Mouse (Mus musculus): ENCODE measurements at regions not wholly inside any gene's neighbourhood (a gene's known extent, or its start where the extent isn't known, plus 50 kb on each side); places are given as distances from the start of the nearest gene placed in this dataset.

GRCm38 (mm10) chr3:156199749-156200467, 361.7 kb upstream of the Negr1 start:
- ATAC-seq (ENCODE audit: borderline replicate concordance, extremely low read depth, low FRiP score, low TSS enrichment), result no peak
- Histone ChIP-seq H3K4me1 (no peaks in the 10 kb centered on the region), H3K9me3 (no peaks in the 10 kb centered on the region), H3K4me2 (no peak overlapping the region), H3K4me3 (no peak overlapping the region), H3K27me3 (no peaks in the 10 kb centered on the region), H3K36me3 (no peaks in the 10 kb centered on the region), H3K27ac (no peak overlapping the region), H3K9ac (no peak overlapping the region)

DNA sequence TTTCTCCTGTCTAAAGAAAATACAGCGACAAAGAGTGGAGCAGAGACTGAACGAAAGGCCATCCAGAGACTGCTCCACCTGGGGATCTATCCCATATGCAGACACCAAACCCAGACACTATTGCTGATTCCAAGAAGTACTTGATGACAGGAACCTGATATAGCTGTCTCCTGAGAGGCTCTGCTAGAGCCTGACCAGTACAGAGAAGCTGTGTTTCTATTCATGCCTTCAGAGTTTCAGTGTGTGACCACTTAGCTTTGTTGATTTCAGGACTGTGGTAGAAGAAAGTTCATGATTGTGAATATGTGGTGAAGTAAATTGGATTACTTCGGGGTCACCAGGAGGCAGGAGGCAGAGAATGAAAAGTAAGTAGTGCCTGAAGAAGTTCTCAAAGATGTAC, 356.3 kb upstream of the Negr1 start:
- no peak overlapping the region for H3K4me2 ChIP-seq
- H3K27ac ChIP-seq, result no peak overlapping the region
- ATAC-seq (ENCODE audit: borderline replicate concordance, extremely low read depth, low FRiP score, low TSS enrichment), result no peak
- no peaks in the 10 kb centered on the region for H3K4me1 ChIP-seq
- no peak overlapping the region for H3K9ac ChIP-seq
- H3K27me3 ChIP-seq, result no peaks in the 10 kb centered on the region
- no peaks in the 10 kb centered on the region for H3K36me3 ChIP-seq
- no peaks in the 10 kb centered on the region for H3K9me3 ChIP-seq
- no peak overlapping the region for H3K4me3 ChIP-seq
- WGBS, result 78% methylated on average over 3 of the region's 3 CpGs

DNA sequence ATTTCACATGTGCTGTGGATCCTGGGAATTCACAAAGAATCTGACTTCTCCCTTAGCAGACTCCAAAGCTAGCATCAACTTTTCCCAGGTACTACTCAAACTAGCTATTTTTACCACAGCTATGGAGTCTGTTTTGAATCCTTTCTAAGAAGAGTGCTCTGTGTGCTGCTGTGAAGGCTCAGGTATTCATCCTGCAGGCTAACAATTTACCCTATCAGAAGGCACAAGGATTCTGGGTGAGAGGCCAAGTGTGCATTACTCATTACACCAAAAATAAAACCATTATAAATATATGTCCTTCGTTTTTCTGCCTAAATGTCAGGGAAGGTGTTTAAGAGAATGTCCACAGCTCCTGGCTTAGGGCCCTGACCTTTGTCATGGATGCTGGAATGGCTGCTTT, 353.2 kb upstream of the Negr1 start:
- Histone ChIP-seq H3K4me1 (no peaks in the 10 kb centered on the region), H3K27ac (no peak overlapping the region), H3K9me3 (no peaks in the 10 kb centered on the region), H3K4me3 (no peak overlapping the region), H3K4me2 (no peak overlapping the region), H3K36me3 (no peaks in the 10 kb centered on the region), H3K9ac (no peak overlapping the region), H3K27me3 (no peaks in the 10 kb centered on the region)
- ATAC-seq (ENCODE audit: borderline replicate concordance, extremely low read depth, low FRiP score, low TSS enrichment), result no peak
- 16% methylated on average over 1 of the region's 1 CpGs for WGBS

- H3K27ac ChIP-seq, result no peak overlapping the region
- WGBS, result 81% methylated on average over 4 of the region's 4 CpGs
- H3K9ac ChIP-seq, result no peak overlapping the region
- no peak for ATAC-seq (ENCODE audit: borderline replicate concordance, extremely low read depth, low FRiP score, low TSS enrichment)
- H3K4me2 ChIP-seq, result no peak overlapping the region
- H3K36me3 ChIP-seq, result no peaks in the 10 kb centered on the region
- no peaks in the 10 kb centered on the region for H3K4me1 ChIP-seq
- no peaks in the 10 kb centered on the region for H3K9me3 ChIP-seq
- H3K27me3 ChIP-seq, result no peaks in the 10 kb centered on the region
- H3K4me3 ChIP-seq, result no peak overlapping the region
Observed at GRCm38 (mm10) chr3:156210827-156211226, 350.8 kb upstream of the Negr1 start.

DNA sequence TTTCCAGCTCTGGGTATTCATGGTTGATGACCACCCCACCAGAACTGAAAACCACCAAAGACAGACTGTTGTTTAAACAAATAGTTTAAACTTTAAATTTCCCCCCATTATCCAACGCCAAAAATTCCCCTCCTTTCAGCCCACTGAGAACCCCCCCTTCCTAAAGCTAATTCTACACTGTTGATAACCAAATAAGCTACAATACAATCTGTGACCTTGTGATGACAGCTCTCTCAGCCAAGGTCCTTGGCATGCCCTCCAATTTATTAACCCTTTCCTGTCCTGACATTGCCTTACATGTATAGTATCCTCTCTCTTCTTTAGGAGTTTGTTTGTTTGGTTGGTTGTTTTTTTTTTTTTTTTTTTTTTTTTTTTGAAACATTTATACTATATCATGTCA, 346.8 kb upstream of the Negr1 start:
- Histone ChIP-seq H3K27me3 (no peaks in the 10 kb centered on the region), H3K9ac (no peak overlapping the region), H3K36me3 (no peaks in the 10 kb centered on the region), H3K4me3 (no peak overlapping the region), H3K4me1 (no peaks in the 10 kb centered on the region), H3K4me2 (no peak overlapping the region), H3K9me3 (no peaks in the 10 kb centered on the region), H3K27ac (no peak overlapping the region)
- 11% methylated on average over 1 of the region's 1 CpGs for WGBS
- ATAC-seq (ENCODE audit: borderline replicate concordance, extremely low read depth, low FRiP score, low TSS enrichment), result no peak

DNA sequence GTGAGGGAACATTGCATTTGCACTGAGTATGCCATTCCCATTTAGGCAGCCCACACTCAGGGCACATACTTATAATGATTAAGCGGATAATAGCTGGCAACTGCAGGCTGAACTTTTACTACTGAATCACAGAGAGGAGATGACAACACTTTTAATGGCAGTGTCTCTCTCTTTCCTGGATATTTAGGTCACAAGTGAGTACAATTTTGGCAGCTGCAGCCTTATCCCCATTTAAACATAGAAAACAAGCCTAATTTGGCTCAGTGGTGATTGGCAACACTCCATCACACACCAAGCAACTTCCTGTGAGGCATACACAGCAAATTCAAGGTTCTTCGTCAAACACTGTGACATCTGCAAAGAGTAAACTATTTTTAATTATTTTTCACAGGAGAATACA, 329.5 kb upstream of the Negr1 start:
- H3K27me3 ChIP-seq, result no peaks in the 10 kb centered on the region
- 70% methylated on average over 2 of the region's 2 CpGs for whole genome bisulfite sequencing
- no peaks in the 10 kb centered on the region for H3K4me1 ChIP-seq
- no peak for ATAC-seq (ENCODE audit: borderline replicate concordance, extremely low read depth, low FRiP score, low TSS enrichment)
- no peak overlapping the region for H3K27ac ChIP-seq
- H3K4me3 ChIP-seq, result no peak overlapping the region
- H3K36me3 ChIP-seq, result no peaks in the 10 kb centered on the region
- no peaks in the 10 kb centered on the region for H3K9me3 ChIP-seq
- no peak overlapping the region for H3K4me2 ChIP-seq
- H3K9ac ChIP-seq, result no peak overlapping the region

- Histone ChIP-seq H3K9me3 (no peaks in the 10 kb centered on the region), H3K4me1 (no peaks in the 10 kb centered on the region), H3K4me2 (no peak overlapping the region), H3K27ac (no peak overlapping the region), H3K27me3 (no peaks in the 10 kb centered on the region), H3K4me3 (no peak overlapping the region), H3K9ac (no peak overlapping the region), H3K36me3 (no peaks in the 10 kb centered on the region)
- 80% methylated on average over 4 of the region's 4 CpGs for WGBS
- ATAC-seq (ENCODE audit: borderline replicate concordance, extremely low read depth, low FRiP score, low TSS enrichment), result no peak
Observed at GRCm38 (mm10) chr3:156235955-156236354, 325.6 kb upstream of the Negr1 start.

DNA sequence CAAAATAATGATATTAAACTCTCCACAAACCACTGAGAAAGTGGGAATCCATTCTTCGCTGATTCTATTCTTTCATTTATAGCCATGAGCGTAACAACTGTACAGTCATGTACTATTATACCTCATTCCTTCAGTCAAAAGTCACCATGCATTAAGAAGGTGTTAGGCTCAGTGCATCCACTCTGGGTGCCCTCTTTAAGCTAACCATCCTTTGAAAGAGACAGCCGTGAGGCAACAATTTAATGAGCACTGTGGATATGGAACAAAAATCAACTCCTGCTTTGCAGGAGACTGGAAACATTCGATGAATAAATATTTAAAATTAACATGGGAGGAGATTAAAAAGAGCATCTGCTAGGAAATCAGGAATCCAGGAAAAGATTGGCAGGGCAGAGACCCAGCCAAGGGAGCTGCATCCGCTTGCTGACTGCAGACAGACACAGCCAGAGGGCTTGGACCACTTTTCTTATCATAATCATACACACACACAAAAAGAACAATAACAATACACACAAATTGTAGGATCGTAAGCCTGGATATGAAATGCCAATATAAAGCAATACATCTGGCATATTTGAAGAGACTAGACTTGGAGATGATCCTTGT, 309.2 kb upstream of the Negr1 start:
- no peak for ATAC-seq (ENCODE audit: borderline replicate concordance, extremely low read depth, low FRiP score, low TSS enrichment)
- H3K27me3 ChIP-seq, result no peaks in the 10 kb centered on the region
- no peaks in the 10 kb centered on the region for H3K4me1 ChIP-seq
- no peak overlapping the region for H3K27ac ChIP-seq
- 76% methylated on average over 6 of the region's 6 CpGs for WGBS
- H3K36me3 ChIP-seq, result no peaks in the 10 kb centered on the region
- no peak overlapping the region for H3K4me3 ChIP-seq
- no peak overlapping the region for H3K4me2 ChIP-seq
- no peak overlapping the region for H3K9ac ChIP-seq
- no peaks in the 10 kb centered on the region for H3K9me3 ChIP-seq

DNA sequence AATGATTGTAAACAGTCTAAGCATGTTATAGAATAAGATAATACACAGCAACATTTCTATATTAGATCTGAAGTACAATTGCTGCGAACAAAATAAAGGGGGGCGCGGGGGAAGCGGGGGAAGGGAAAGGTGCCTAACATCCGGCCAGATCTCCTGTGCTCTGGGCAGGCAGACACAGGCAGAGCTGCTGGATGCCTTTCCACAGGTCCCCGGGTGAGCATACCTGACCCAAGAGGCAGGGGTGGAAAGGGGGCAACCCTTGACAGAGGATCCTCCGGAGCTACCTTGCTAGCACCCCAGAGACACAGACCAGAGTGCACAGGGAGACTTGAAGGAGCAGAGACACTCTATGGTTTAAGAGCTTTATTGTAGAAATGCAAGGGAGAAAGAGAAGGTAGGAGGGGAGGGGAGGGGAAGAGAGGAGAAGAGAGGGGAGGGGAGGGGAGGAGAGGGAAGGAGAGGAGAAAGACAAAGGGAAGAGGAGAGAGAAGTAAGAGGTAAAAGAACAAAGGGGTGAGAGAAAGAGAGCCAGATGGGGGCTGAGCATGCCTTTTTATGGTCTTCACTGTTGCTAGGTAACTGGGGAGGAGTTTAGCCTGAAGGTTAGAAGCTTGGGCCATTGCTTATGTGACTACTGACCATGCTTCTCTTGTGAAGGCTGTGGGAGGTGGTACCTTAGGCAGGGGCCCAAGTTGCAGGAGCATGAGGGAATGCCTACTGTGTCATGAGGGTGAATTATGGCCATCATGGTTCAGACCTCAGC, 308.2 kb upstream of the Negr1 start:
- ATAC-seq (ENCODE audit: borderline replicate concordance, extremely low read depth, low FRiP score, low TSS enrichment), result no peak
- 65% methylated on average over 7 of the region's 7 CpGs for WGBS
- no peaks in the 10 kb centered on the region for H3K9me3 ChIP-seq
- H3K4me2 ChIP-seq, result no peak overlapping the region
- no peak overlapping the region for H3K27ac ChIP-seq
- H3K36me3 ChIP-seq, result no peaks in the 10 kb centered on the region
- H3K27me3 ChIP-seq, result no peaks in the 10 kb centered on the region
- no peaks in the 10 kb centered on the region for H3K4me1 ChIP-seq
- H3K4me3 ChIP-seq, result no peak overlapping the region
- no peak overlapping the region for H3K9ac ChIP-seq

DNA sequence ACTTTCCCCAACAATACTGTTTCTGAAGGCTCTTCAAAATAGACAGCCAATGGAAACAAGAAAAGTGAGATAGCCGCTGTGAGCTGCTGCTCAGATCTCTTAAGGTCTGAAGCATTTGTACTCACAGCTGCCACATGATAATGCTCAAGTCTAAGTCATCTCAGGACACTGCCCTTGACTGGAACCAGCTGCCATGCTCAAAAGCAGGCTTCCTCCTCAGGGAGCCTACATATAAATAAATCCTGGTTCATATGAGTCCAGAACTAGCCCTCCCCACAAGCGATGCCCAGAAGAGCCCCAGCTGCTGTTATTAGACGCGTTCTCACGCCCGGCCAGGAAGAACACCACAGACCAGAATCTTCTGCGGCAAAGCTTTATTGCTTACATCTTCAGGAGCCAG, 304.9 kb upstream of the Negr1 start:
- no peak overlapping the region for H3K4me2 ChIP-seq
- no peaks in the 10 kb centered on the region for H3K4me1 ChIP-seq
- H3K27ac ChIP-seq, result no peak overlapping the region; the same call in 1 of the 2 replicates
- WGBS, result 57% methylated on average over 7 of the region's 7 CpGs
- H3K9ac ChIP-seq, result no peak overlapping the region
- H3K4me3 ChIP-seq, result no peak overlapping the region
- H3K9me3 ChIP-seq, result no peaks in the 10 kb centered on the region
- ATAC-seq (ENCODE audit: borderline replicate concordance, extremely low read depth, low FRiP score, low TSS enrichment), result peak; percentile 96
- no peaks in the 10 kb centered on the region for H3K36me3 ChIP-seq
- no peaks in the 10 kb centered on the region for H3K27me3 ChIP-seq

DNA sequence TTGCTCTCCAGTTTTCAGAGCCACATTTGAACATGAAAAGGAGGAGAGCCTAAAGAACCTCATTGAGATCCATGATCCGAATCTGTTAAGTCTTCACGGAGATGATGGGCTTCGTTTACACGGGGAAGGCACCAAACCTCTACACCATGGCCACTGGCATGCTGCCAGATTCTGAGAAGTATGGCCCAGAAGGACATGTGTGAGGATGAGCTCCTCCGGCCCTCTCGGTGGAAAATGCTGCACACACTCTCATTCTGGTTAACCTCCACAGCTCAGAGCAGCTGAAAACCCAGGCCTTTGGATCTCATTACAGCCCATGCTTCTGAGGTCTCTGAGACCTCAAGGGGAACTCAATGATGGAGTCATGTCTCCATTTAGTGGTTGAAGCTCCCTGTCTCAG, 296.9 kb upstream of the Negr1 start:
- Histone ChIP-seq H3K27me3 (no peaks in the 10 kb centered on the region), H3K4me3 (no peak overlapping the region), H3K9ac (no peak overlapping the region), H3K27ac (no peak overlapping the region), H3K9me3 (no peaks in the 10 kb centered on the region), H3K36me3 (no peaks in the 10 kb centered on the region), H3K4me1 (no peaks in the 10 kb centered on the region), H3K4me2 (no peak overlapping the region)
- 88% methylated on average over 6 of the region's 6 CpGs for WGBS
- no peak for ATAC-seq (ENCODE audit: borderline replicate concordance, extremely low read depth, low FRiP score, low TSS enrichment)

DNA sequence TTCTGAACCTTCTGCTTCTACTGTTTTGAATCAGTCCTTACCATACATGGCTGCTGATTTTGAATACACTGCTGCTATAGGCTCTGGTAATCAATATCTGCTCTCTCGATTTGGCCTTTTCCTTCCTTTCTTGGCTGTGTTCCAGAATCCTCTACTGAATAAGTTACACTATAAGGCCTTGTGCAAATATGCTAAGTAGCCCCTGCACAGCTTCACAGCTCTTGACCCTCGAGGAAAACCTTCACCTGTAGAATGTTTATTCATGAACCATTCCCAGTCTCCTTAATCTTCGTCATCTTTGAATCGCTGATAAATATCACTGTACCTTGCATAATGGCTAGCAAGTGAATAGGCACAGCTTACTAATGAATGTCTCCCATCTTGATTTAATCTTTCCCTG, 293.9 kb upstream of the Negr1 start:
- 42% methylated on average over 4 of the region's 4 CpGs for WGBS

More for the DNA sequence above, 293.9 kb upstream of the Negr1 start:
- Histone ChIP-seq H3K4me1 (no peaks in the 10 kb centered on the region), H3K9me3 (no peaks in the 10 kb centered on the region), H3K36me3 (no peaks in the 10 kb centered on the region), H3K27ac (no peak overlapping the region), H3K4me2 (no peak overlapping the region), H3K27me3 (no peaks in the 10 kb centered on the region), H3K4me3 (no peak overlapping the region), H3K9ac (no peak overlapping the region)
- ATAC-seq (ENCODE audit: borderline replicate concordance, extremely low read depth, low FRiP score, low TSS enrichment), result no peak
